Mouse (Mus musculus) liver, postnatal 0 days (tissue): ENCODE data around the gene F12.

Source experiments
- CTCF ChIP-seq: sonication (generic); IDR thresholded peaks from 2 replicates; pipeline ENCODE4 v1.5.1; 2016; ENCODE audit warnings: antibody characterized with exemption, low read depth
- EP300 ChIP-seq: IDR thresholded peaks from 2 replicates; pipeline ENCODE4 v1.6.1; 2016; ENCODE audit warnings: antibody characterized with exemption, low read depth, mild to moderate bottlenecking

- TF ChIP-seq CTCF (no peak), EP300 (no peak)
Observed at GRCm38 (mm10) chr13:55465184-55465583, 38.6 kb upstream of the F12 start.
